Mouse (Mus musculus): ENCODE measurements around the gene Cbfa2t3. TPM values are rescaled to one million over a fixed set of nuclear protein-coding genes. Genes with fewer than 3 reads are reported as not detected.
"Not testable (repeated sequence)": the region's sequence is repeated elsewhere in the genome, so short reads cannot be mapped to it uniquely, and the experiment has no call there.

Gene Cbfa2t3
- polyA plus RNA-seq, 1 experiment from 2014 or later = 27.7 TPM

GRCm38 (mm10) chr8:122641406-122641805, 57.5 kb downstream of the Cbfa2t3 start:
- ATAC-seq (ENCODE audit: low FRiP score) (no peak), DNase-seq (ENCODE audit: low spot score) (no peak)
- Histone ChIP-seq H3K4me1 (replicated peaks; ENCODE audit: control insufficient read depth, insufficient read depth, low read length) (peaks cover 6% of the 10 kb centered on the region; the same call in 1 of the 2 replicates), H3K4me2 (replicated peaks) (no peak overlapping the region), H3K27me3 (ENCODE audit: control insufficient read depth, insufficient read depth, low read length) (no peaks in the 10 kb centered on the region), H3K4me3 (replicated peaks; ENCODE audit: low read length) (no peak overlapping the region), H3K27ac (no peak overlapping the region), H3K36me3 (replicated peaks; ENCODE audit: control insufficient read depth, insufficient read depth) (peaks cover 69% of the 10 kb centered on the region), H3K9ac (no peak overlapping the region), H3K9me3 (ENCODE audit: control insufficient read depth, low read length) (no peaks in the 10 kb centered on the region)
- WGBS = 83% methylated on average over 15 of the region's 15 CpGs

- DNase-seq (ENCODE audit: low spot score) (no peak), ATAC-seq (ENCODE audit: low FRiP score) (no peak)
- peaks cover 6% of the 10 kb centered on the region; the same call in 1 of the 2 replicates for H3K4me1 ChIP-seq (replicated peaks; ENCODE audit: control insufficient read depth, insufficient read depth, low read length)
- H3K4me3 ChIP-seq (replicated peaks; ENCODE audit: low read length) = no peak overlapping the region
- H3K4me2 ChIP-seq (replicated peaks) = no peak overlapping the region
- H3K36me3 ChIP-seq (replicated peaks; ENCODE audit: control insufficient read depth, insufficient read depth) = peaks cover 70% of the 10 kb centered on the region
- no peaks in the 10 kb centered on the region for H3K27me3 ChIP-seq (ENCODE audit: control insufficient read depth, insufficient read depth, low read length)
- WGBS = 89% methylated on average over 4 of the region's 4 CpGs
- H3K9me3 ChIP-seq (ENCODE audit: control insufficient read depth, low read length) = no peaks in the 10 kb centered on the region
- no peak overlapping the region for H3K9ac ChIP-seq
- H3K27ac ChIP-seq = no peak overlapping the region
These were observed 58.1 kb downstream of the Cbfa2t3 start for GRCm38 (mm10) chr8:122640825-122641224.

- no peak overlapping the region for H3K4me3 ChIP-seq (replicated peaks; ENCODE audit: low read length)
- DNase-seq (ENCODE audit: low spot score) (peak; percentile 63), ATAC-seq (ENCODE audit: low FRiP score) (peak; percentile 73)
- H3K36me3 ChIP-seq (replicated peaks; ENCODE audit: control insufficient read depth, insufficient read depth) = peaks cover 72% of the 10 kb centered on the region
- peaks cover 6% of the 10 kb centered on the region; the same call in 1 of the 2 replicates for H3K4me1 ChIP-seq (replicated peaks; ENCODE audit: control insufficient read depth, insufficient read depth, low read length)
- no peak overlapping the region for H3K27ac ChIP-seq
- WGBS = 32% methylated on average over 16 of the region's 16 CpGs
- H3K4me2 ChIP-seq (replicated peaks) = no peak overlapping the region
- no peaks in the 10 kb centered on the region for H3K27me3 ChIP-seq (ENCODE audit: control insufficient read depth, insufficient read depth, low read length)
- no peak overlapping the region for H3K9ac ChIP-seq
- H3K9me3 ChIP-seq (ENCODE audit: control insufficient read depth, low read length) = no peaks in the 10 kb centered on the region
These were observed 59.2 kb downstream of the Cbfa2t3 start for GRCm38 (mm10) chr8:122639521-122640248.

- no peaks in the 10 kb centered on the region for H3K27me3 ChIP-seq (ENCODE audit: control insufficient read depth, insufficient read depth, low read length)
- H3K4me2 ChIP-seq (replicated peaks) = no peak overlapping the region
- no peak overlapping the region for H3K4me3 ChIP-seq (replicated peaks; ENCODE audit: low read length)
- H3K36me3 ChIP-seq (replicated peaks; ENCODE audit: control insufficient read depth, insufficient read depth) = peaks cover 79% of the 10 kb centered on the region
- no peak for DNase-seq (ENCODE audit: low spot score)
- ATAC-seq (ENCODE audit: low FRiP score) = no peak
- peak overlapping the region; percentile 23; the same call in 1 of the 2 replicates for H3K27ac ChIP-seq
- no peak overlapping the region for H3K9ac ChIP-seq
- H3K4me1 ChIP-seq (replicated peaks; ENCODE audit: control insufficient read depth, insufficient read depth, low read length) = peaks cover 6% of the 10 kb centered on the region; the same call in 1 of the 2 replicates
- H3K9me3 ChIP-seq (ENCODE audit: control insufficient read depth, low read length) = no peaks in the 10 kb centered on the region
- 57% methylated on average over 16 of the region's 16 CpGs for WGBS
These were observed 60.3 kb downstream of the Cbfa2t3 start for GRCm38 (mm10) chr8:122638601-122639000.

- Histone ChIP-seq H3K36me3 (replicated peaks; ENCODE audit: control insufficient read depth, insufficient read depth) (peaks cover 81% of the 10 kb centered on the region), H3K27ac (no peak overlapping the region), H3K27me3 (ENCODE audit: control insufficient read depth, insufficient read depth, low read length) (no peaks in the 10 kb centered on the region), H3K4me2 (replicated peaks) (no peak overlapping the region), H3K9ac (no peak overlapping the region), H3K9me3 (ENCODE audit: control insufficient read depth, low read length) (no peaks in the 10 kb centered on the region), H3K4me3 (replicated peaks; ENCODE audit: low read length) (no peak overlapping the region), H3K4me1 (replicated peaks; ENCODE audit: control insufficient read depth, insufficient read depth, low read length) (peaks cover 6% of the 10 kb centered on the region; the same call in 1 of the 2 replicates)
- DNase-seq (ENCODE audit: low spot score) (no peak), ATAC-seq (ENCODE audit: low FRiP score) (no peak)
- 94% methylated on average over 9 of the region's 9 CpGs for WGBS
These were observed 61.7 kb downstream of the Cbfa2t3 start for GRCm38 (mm10) chr8:122637230-122637629.

- WGBS = 66% methylated on average over 9 of the region's 9 CpGs
- Histone ChIP-seq H3K4me2 (replicated peaks) (no peak overlapping the region), H3K27ac (no peak overlapping the region), H3K4me3 (replicated peaks; ENCODE audit: low read length) (no peak overlapping the region), H3K36me3 (replicated peaks; ENCODE audit: control insufficient read depth, insufficient read depth) (peaks cover 81% of the 10 kb centered on the region), H3K27me3 (ENCODE audit: control insufficient read depth, insufficient read depth, low read length) (no peaks in the 10 kb centered on the region), H3K4me1 (replicated peaks; ENCODE audit: control insufficient read depth, insufficient read depth, low read length) (peaks cover 6% of the 10 kb centered on the region; the same call in 1 of the 2 replicates), H3K9me3 (ENCODE audit: control insufficient read depth, low read length) (no peaks in the 10 kb centered on the region), H3K9ac (no peak overlapping the region)
- DNase-seq (ENCODE audit: low spot score) (no peak), ATAC-seq (ENCODE audit: low FRiP score) (no peak)
These were observed 62.1 kb downstream of the Cbfa2t3 start for GRCm38 (mm10) chr8:122636803-122637175.

- 86% methylated on average over 14 of the region's 14 CpGs for WGBS
- no peaks in the 10 kb centered on the region for H3K9me3 ChIP-seq (ENCODE audit: control insufficient read depth, low read length)
- H3K27me3 ChIP-seq (ENCODE audit: control insufficient read depth, insufficient read depth, low read length) = no peaks in the 10 kb centered on the region
- peaks cover 6% of the 10 kb centered on the region; the same call in 1 of the 2 replicates for H3K4me1 ChIP-seq (replicated peaks; ENCODE audit: control insufficient read depth, insufficient read depth, low read length)
- H3K27ac ChIP-seq = no peak overlapping the region
- ATAC-seq (ENCODE audit: low FRiP score) (no peak), DNase-seq (ENCODE audit: low spot score) (no peak)
- no peak overlapping the region for H3K9ac ChIP-seq
- H3K36me3 ChIP-seq (replicated peaks; ENCODE audit: control insufficient read depth, insufficient read depth) = peaks cover 79% of the 10 kb centered on the region
- no peak overlapping the region for H3K4me2 ChIP-seq (replicated peaks)
- no peak overlapping the region for H3K4me3 ChIP-seq (replicated peaks; ENCODE audit: low read length)
These were observed 62.8 kb downstream of the Cbfa2t3 start for GRCm38 (mm10) chr8:122635878-122636802.

GRCm38 (mm10) chr8:122633205-122633604, 65.7 kb downstream of the Cbfa2t3 start:
- no peaks in the 10 kb centered on the region for H3K9me3 ChIP-seq (ENCODE audit: control insufficient read depth, low read length)
- no peak overlapping the region for H3K9ac ChIP-seq
- no peak overlapping the region for H3K27ac ChIP-seq
- no peak for DNase-seq (ENCODE audit: low spot score)
- H3K4me1 ChIP-seq (replicated peaks; ENCODE audit: control insufficient read depth, insufficient read depth, low read length) = no peaks in the 10 kb centered on the region
- H3K4me2 ChIP-seq (replicated peaks) = no peak overlapping the region
- no peak for ATAC-seq (ENCODE audit: low FRiP score)
- WGBS = 92% methylated on average over 14 of the region's 14 CpGs
- H3K27me3 ChIP-seq (ENCODE audit: control insufficient read depth, insufficient read depth, low read length) = no peaks in the 10 kb centered on the region
- no peak overlapping the region for H3K4me3 ChIP-seq (replicated peaks; ENCODE audit: low read length)
- H3K36me3 ChIP-seq (replicated peaks; ENCODE audit: control insufficient read depth, insufficient read depth) = peaks cover 91% of the 10 kb centered on the region

- not testable (repeated sequence) for H3K4me1 ChIP-seq (replicated peaks; ENCODE audit: control insufficient read depth, insufficient read depth, low read length); H3K4me3 ChIP-seq (replicated peaks; ENCODE audit: low read length); H3K9me3 ChIP-seq (ENCODE audit: control insufficient read depth, low read length); H3K9ac ChIP-seq; H3K27me3 ChIP-seq (ENCODE audit: control insufficient read depth, insufficient read depth, low read length); ATAC-seq (ENCODE audit: low FRiP score); DNase-seq (ENCODE audit: low spot score); H3K4me2 ChIP-seq (replicated peaks); H3K27ac ChIP-seq
- peaks cover 87% of the 10 kb centered on the region for H3K36me3 ChIP-seq (replicated peaks; ENCODE audit: control insufficient read depth, insufficient read depth)
- WGBS = 67% methylated on average over 3 of the region's 3 CpGs
These were observed 66.8 kb downstream of the Cbfa2t3 start for GRCm38 (mm10) chr8:122632134-122632533.
